Mouse (Mus musculus): Measurements from ENCODE around the gene Prkce. TPM values are rescaled to one million over a fixed set of nuclear protein-coding genes. Genes with fewer than 3 reads are reported as not detected.

The Prkce gene
- polyA plus RNA-seq, 1 experiment from 2014 or later, result 4.4 TPM

DNA sequence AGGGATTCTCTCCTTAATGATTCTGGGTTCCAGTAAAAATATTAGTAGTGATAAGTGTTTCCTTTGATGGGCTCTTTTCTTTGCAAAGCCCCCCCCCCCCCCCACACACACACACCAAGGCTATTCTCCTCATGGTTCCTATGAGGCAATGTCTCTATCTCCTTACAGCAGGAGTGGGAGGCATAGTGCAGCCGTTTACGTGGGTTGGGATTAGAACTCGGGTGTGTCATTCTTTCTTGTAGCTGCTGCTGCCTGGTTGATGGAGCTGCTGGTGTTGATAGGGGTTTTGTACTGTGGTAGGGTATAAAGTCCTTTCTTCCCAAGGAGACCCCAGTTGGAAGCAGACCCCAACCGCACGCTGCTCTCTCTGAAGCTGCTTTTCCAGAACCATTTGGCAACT lies 224.9 kb downstream of the Prkce start:
- Histone ChIP-seq H3K4me3 (no peak overlapping the region), H3K36me3 (no peaks in the 10 kb centered on the region), H3K27ac (no peak overlapping the region), H3K9me3 (no peaks in the 10 kb centered on the region), H3K27me3 (ENCODE audit: insufficient read depth, poor library complexity, severe bottlenecking) (no peaks in the 10 kb centered on the region), H3K4me1 (replicated peaks) (no peaks in the 10 kb centered on the region)
- WGBS, result 92% methylated on average over 5 of the region's 5 CpGs
- DNase-seq (ENCODE audit: low spot score), result no peak

DNA sequence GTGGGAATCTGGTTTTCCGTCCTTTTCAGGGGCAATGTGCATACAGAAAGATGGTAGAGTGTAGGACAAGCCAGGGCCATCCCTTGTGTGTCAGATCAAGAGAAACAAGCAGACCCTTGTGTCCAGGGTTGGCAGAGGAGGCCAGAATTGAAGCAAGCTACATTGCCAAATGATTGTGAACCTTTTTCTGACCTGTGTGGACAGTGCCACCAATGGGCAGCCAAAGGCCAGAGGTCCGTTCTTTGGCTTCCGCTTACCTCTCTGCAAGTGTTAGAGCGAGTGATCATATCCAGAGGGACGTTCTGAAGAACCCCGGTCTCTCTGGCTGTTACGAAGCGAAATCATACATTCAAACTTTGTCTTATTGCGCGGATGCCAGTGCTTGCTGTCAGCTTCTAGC lies 225.6 kb downstream of the Prkce start:
- DNase-seq (ENCODE audit: low spot score), result no peak
- no peak overlapping the region for H3K27ac ChIP-seq
- H3K4me3 ChIP-seq, result no peak overlapping the region
- no peaks in the 10 kb centered on the region for H3K9me3 ChIP-seq
- no peaks in the 10 kb centered on the region for H3K36me3 ChIP-seq
- no peaks in the 10 kb centered on the region for H3K27me3 ChIP-seq (ENCODE audit: insufficient read depth, poor library complexity, severe bottlenecking)
- H3K4me1 ChIP-seq (replicated peaks), result no peaks in the 10 kb centered on the region
- 95% methylated on average over 10 of the region's 10 CpGs for WGBS

DNA sequence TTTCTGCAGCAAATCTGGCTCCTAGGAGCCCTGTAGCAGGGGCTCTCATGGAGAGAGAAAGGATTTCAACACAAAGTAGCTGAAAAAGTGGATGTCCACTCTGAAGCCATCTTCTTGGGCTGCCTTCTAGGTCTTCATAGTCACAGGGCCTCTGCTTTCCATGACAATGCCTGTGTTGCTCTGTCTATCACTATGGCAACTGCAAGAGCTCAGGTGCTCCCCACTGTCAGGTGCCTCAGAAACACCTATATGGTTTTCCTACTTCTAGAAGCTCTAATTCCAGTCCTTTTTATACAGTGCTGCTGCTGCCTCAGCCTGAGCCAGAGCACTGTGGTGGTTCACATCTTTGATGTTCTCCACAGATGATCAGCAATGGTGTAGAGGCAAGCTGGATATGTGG lies 229.5 kb downstream of the Prkce start:
- Histone ChIP-seq H3K27ac (no peak overlapping the region), H3K9me3 (no peaks in the 10 kb centered on the region), H3K27me3 (ENCODE audit: insufficient read depth, poor library complexity, severe bottlenecking) (no peaks in the 10 kb centered on the region), H3K4me3 (no peak overlapping the region), H3K4me1 (replicated peaks) (peaks cover 6% of the 10 kb centered on the region), H3K36me3 (no peaks in the 10 kb centered on the region)
- DNase-seq (ENCODE audit: low spot score), result no peak

DNA sequence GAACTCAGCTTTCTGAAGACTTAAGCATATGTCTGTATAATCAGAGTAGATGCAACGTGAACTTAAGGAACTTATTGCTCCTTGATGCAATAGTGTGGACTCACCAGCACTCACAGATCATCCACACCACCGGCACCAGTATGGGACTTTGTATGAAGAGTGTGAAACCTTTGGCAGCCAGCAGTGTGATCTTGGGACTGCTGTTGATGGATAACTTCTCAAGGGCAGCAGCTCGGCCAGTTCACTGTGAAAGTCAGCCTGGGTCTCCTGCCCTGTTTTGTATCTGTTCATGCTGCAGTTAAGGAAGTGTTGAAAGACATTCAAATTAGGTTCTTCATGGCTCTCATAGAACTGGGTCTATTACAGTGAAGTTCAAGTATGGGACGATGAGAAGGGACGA lies 230.1 kb downstream of the Prkce start:
- no peaks in the 10 kb centered on the region for H3K36me3 ChIP-seq
- no peak for DNase-seq (ENCODE audit: low spot score)
- no peak overlapping the region for H3K27ac ChIP-seq
- H3K9me3 ChIP-seq, result no peaks in the 10 kb centered on the region
- H3K4me3 ChIP-seq, result no peak overlapping the region
- 86% methylated on average over 5 of the region's 5 CpGs for WGBS
- no peaks in the 10 kb centered on the region for H3K27me3 ChIP-seq (ENCODE audit: insufficient read depth, poor library complexity, severe bottlenecking)
- H3K4me1 ChIP-seq (replicated peaks), result peaks cover 6% of the 10 kb centered on the region

DNA sequence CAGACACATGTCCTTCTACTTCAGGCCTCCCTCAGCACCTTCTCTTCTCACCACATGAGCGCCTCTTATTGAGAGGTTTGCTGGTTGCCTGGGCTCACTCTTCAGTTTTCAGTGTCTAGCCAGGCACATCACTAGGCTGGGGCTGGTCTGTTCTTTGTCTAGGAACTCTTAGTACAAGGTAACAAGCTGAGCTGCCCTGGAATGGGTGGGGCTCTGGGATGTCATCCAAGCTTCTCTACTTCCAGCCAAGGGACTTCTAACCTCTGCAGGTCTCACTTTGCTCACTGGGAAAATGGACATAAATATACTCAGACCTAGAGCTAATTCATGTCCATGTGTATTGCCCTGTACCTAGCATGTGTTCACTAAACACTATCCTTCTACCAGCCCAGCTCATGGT lies 230.6 kb downstream of the Prkce start:
- WGBS, result 90% methylated on average over 1 of the region's 1 CpGs
- Histone ChIP-seq H3K27me3 (ENCODE audit: insufficient read depth, poor library complexity, severe bottlenecking) (no peaks in the 10 kb centered on the region), H3K4me1 (replicated peaks) (peaks cover 6% of the 10 kb centered on the region), H3K4me3 (no peak overlapping the region), H3K36me3 (no peaks in the 10 kb centered on the region), H3K9me3 (no peaks in the 10 kb centered on the region), H3K27ac (no peak overlapping the region)
- DNase-seq (ENCODE audit: low spot score), result no peak

DNA sequence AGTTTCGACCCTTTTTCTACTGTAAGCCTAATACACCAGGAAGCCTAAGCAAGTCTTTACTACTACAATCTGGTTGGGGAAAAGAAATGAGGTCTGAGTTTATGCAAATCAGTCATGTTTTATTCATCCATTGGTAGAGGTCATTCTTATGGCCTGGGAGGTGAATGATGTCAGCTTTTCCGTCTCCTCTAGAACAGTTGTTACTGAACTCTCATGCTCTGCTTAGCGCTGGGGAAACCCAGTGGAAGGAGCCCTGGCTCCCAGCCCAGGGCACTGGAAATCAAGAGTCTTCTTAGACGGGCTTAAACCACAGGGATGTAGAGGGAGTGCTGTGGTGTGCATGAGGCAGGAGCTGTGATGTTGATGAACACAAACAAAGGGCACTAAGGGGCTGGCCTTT lies 232.4 kb downstream of the Prkce start:
- Histone ChIP-seq H3K4me1 (replicated peaks) (peaks cover 19% of the 10 kb centered on the region), H3K27ac (no peak overlapping the region), H3K9me3 (no peaks in the 10 kb centered on the region), H3K4me3 (no peak overlapping the region), H3K36me3 (no peaks in the 10 kb centered on the region), H3K27me3 (ENCODE audit: insufficient read depth, poor library complexity, severe bottlenecking) (no peaks in the 10 kb centered on the region)
- WGBS, result 77% methylated on average over 4 of the region's 4 CpGs
- DNase-seq (ENCODE audit: low spot score), result no peak

DNA sequence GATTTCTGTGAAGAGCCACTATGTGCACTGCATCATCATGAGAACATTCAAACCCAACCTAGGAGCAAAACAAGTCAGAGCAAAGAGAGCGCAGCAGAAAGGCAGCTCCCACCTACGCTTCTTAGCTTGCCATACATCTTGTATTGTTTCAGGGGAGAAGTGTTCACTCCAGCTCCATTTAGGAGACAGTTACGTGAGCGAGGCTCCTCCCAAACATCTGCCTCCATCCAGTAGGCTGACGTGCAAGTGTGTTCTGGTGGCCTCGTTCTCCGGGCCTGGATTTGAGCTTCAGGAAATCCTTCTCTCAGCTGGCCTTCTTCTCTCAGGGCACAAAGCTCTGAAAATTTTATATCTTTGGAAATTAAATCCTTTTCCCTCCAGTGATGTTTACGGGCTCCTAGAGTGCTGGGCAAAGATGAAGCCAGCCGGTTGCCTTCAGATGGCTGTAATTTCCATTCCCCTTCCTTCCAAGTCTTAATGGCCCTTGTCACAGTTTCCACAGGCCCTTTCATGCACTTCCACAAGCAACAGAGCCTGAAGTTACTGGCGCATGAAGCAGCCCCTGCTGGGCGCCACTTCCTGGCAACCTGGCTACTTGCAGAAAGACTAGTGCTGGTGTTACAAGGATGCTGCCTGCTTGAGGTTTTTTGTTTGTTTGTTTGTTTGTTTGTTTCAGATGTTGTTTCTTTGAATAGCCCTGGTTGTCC lies 237.4 kb downstream of the Prkce start:
- no peak for DNase-seq (ENCODE audit: low spot score)
- peak overlapping the region; percentile 68 for H3K27ac ChIP-seq
- WGBS, result 63% methylated on average over 11 of the region's 11 CpGs

DNA sequence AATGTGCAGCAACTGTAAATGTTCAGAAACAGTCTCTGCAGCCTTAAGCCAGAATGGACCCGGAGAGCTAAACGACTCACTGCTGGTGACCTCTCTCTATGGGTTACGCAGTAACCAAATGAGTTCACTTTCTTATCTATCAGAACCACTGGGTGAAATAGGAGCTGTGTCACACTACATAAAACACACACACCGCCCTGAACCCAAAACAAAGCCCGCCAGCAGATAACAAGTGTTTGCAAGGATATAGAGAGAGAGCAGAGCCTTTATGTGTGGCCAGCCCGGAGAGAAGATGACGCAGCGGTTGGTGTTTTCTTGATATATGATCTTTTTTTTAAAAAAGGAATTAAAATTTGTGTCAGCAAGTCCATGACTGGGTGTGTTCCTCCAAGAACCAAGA lies 238.1 kb downstream of the Prkce start:
- peaks cover 30% of the 10 kb centered on the region for H3K4me1 ChIP-seq (replicated peaks)
- no peaks in the 10 kb centered on the region for H3K9me3 ChIP-seq
- no peak for DNase-seq (ENCODE audit: low spot score)
- no peak overlapping the region for H3K4me3 ChIP-seq
- H3K27me3 ChIP-seq (ENCODE audit: insufficient read depth, poor library complexity, severe bottlenecking), result no peaks in the 10 kb centered on the region
- 77% methylated on average over 8 of the region's 8 CpGs for WGBS
- peak overlapping the region; percentile 68 for H3K27ac ChIP-seq
- no peaks in the 10 kb centered on the region for H3K36me3 ChIP-seq

More for the DNA sequence above, 237.4 kb downstream of the Prkce start:
- Histone ChIP-seq H3K27me3 (ENCODE audit: insufficient read depth, poor library complexity, severe bottlenecking) (no peaks in the 10 kb centered on the region), H3K36me3 (no peaks in the 10 kb centered on the region), H3K4me1 (replicated peaks) (peaks cover 29% of the 10 kb centered on the region), H3K9me3 (no peaks in the 10 kb centered on the region), H3K4me3 (no peak overlapping the region)

DNA sequence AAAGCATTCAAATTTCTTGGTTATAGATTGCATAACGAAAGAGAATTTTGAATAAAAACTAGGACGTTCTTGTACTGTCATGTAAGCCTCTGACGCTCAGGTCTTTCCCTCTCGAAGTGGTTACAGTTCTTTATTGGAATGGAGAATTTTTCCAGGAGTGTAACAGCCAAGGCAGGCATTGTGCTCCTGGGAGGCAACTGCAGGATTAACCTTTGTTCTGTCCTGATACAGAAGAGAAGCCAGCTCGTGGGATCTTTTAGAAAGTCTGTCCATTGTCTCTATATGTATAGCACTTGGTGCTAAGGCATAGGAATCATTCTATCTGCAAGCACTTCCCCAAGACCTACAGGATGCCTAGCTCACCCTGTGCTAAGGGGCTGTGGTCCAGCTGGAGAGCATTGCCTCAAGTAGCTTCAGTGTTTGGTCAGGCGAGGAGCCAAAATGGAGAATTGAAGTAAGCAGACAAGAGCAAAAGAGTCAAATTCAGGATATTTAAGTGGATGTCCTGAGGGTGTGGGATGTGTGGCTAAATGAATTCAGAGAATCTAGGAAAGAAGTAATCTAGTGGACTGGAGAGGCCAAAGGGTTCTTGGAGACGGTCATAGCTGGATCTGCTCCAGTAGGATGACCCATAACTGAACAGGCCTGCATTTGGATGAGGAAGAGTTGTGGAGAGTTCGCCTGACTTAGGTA lies 240.5 kb downstream of the Prkce start:
- Histone ChIP-seq H3K4me3 (no peak overlapping the region), H3K36me3 (no peaks in the 10 kb centered on the region), H3K27me3 (ENCODE audit: insufficient read depth, poor library complexity, severe bottlenecking) (peaks cover 10% of the 10 kb centered on the region), H3K9me3 (no peaks in the 10 kb centered on the region), H3K4me1 (replicated peaks) (peaks cover 55% of the 10 kb centered on the region), H3K27ac (no peak overlapping the region)
- WGBS, result 84% methylated on average over 8 of the region's 8 CpGs
- DNase-seq (ENCODE audit: low spot score), result no peak

DNA sequence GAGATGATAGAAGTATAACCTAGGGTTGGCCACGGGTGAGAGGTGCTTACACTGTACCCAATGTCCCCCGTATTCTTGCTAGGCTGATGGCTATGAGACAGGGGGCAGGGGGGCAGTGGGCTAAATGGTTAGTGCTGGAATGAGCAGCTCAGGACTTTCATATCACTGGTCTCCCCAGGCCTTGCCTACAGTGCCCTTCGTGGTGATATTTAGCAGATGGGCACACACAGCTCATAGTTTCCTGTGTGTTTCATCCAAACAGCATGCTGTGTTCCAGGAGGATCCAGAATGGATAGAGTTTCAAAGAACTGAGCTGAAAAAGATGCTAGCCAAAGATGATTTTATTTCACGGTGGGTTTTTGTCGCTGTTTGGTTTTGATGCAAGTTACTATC lies 241.0 kb downstream of the Prkce start:
- H3K4me3 ChIP-seq, result no peak overlapping the region
- no peak overlapping the region for H3K27ac ChIP-seq
- H3K4me1 ChIP-seq (replicated peaks), result peaks cover 60% of the 10 kb centered on the region
- peaks cover 16% of the 10 kb centered on the region for H3K27me3 ChIP-seq (ENCODE audit: insufficient read depth, poor library complexity, severe bottlenecking)
- WGBS, result 91% methylated on average over 5 of the region's 5 CpGs
- H3K36me3 ChIP-seq, result no peaks in the 10 kb centered on the region
- H3K9me3 ChIP-seq, result no peaks in the 10 kb centered on the region
- no peak for DNase-seq (ENCODE audit: low spot score)

DNA sequence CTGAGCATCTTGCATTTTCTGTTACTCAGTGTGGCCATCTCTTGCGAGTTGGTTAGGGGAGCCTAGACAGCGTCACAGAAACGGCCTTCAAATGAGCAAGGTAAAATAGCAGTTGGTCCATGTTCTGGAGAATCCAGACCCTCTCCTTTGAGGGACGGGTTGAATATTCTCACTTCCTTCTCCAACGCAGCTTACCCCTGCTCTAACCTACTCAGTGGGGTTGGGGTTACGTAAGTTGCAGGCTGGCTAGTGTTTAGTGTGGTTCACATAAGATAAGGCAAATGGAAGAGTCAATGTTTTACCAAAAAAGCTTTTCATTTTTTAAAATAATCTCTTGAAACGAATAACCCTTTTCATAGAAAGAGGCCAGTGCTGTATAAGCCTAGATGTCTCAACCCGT lies 241.9 kb downstream of the Prkce start:
- WGBS, result 94% methylated on average over 8 of the region's 8 CpGs
- H3K4me1 ChIP-seq (replicated peaks), result peaks cover 60% of the 10 kb centered on the region
- no peaks in the 10 kb centered on the region for H3K9me3 ChIP-seq
- H3K27ac ChIP-seq, result no peak overlapping the region
- no peaks in the 10 kb centered on the region for H3K36me3 ChIP-seq
- no peak overlapping the region for H3K4me3 ChIP-seq
- peaks cover 17% of the 10 kb centered on the region for H3K27me3 ChIP-seq (ENCODE audit: insufficient read depth, poor library complexity, severe bottlenecking)
- no peak for DNase-seq (ENCODE audit: low spot score)

DNA sequence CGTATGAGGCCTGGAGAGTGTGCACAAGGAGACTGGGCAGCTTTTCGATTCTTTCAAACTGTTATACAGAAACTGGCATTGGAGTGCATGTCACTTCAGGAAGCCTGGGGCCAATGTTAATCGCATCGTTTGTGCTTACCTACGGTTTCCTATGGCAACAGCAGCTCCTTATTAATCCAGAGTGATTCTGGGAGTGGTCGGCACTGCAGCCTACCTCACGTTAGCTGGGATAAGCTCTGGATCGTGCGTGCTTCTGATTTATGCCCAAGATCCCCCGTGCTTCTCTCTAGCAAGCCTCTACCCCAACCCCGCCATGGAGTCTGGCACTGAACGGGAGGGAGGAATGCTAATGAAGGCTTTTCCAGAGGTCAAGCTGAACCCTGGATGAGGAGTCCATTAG lies 242.9 kb downstream of the Prkce start:
- WGBS, result 73% methylated on average over 12 of the region's 12 CpGs
- no peak for DNase-seq (ENCODE audit: low spot score)
- Histone ChIP-seq H3K4me3 (no peak overlapping the region), H3K27me3 (ENCODE audit: insufficient read depth, poor library complexity, severe bottlenecking) (peaks cover 17% of the 10 kb centered on the region), H3K36me3 (no peaks in the 10 kb centered on the region), H3K27ac (peak overlapping the region; percentile 53; the same call in 1 of the 2 replicates), H3K4me1 (replicated peaks) (peaks cover 58% of the 10 kb centered on the region), H3K9me3 (no peaks in the 10 kb centered on the region)

DNA sequence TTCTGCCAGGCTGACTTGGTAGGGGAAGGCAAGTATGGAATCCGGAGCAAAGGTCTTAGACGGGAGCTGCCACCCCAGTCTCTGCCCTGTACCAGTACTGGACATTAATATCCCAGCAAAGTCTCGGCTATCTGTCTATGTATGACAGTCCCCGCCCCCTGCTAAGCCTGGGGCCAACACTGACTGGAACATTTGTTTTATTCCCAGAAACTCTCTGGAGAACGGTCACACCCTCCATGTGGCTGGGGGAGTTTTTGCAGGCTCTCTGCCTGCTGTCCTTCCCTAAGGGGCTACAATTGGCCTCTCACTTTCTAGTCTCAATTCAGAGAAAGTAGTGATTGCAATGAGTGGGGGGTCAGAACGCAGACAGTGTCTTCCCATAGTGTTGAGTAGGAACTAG lies 244.6 kb downstream of the Prkce start:
- Histone ChIP-seq H3K27ac (peak overlapping the region; percentile 1; the same call in 1 of the 2 replicates), H3K27me3 (ENCODE audit: insufficient read depth, poor library complexity, severe bottlenecking) (peaks cover 30% of the 10 kb centered on the region), H3K36me3 (no peaks in the 10 kb centered on the region), H3K4me1 (replicated peaks) (peaks cover 64% of the 10 kb centered on the region), H3K4me3 (no peak overlapping the region), H3K9me3 (no peaks in the 10 kb centered on the region)
- 79% methylated on average over 6 of the region's 6 CpGs for WGBS
- no peak for DNase-seq (ENCODE audit: low spot score)
